Mouse (Mus musculus): Measurements from ENCODE around the gene Krt7.

- no peak for TF ChIP-seq CTCF (IDR thresholded peaks at IDR 0.05; ENCODE audit: low read depth, low read length)
- TF ChIP-seq TAL1 (conservative IDR thresholded peaks at IDR 0.05; ENCODE audit: low read depth, low read length) = no peak
- TF ChIP-seq GATA1 (IDR thresholded peaks at IDR 0.05; ENCODE audit: borderline replicate concordance, low read length) = no peak
Observed at GRCm38 (mm10) chr15:101459283-101459682, 48.4 kb downstream of the Krt7 start.

Measured in G1E (cell line).